Mouse (Mus musculus) left cerebral cortex, adult 11 months (tissue): Measurements from ENCODE around the gene Gm7347.
"Not testable (repeated sequence)": the region's sequence is repeated elsewhere in the genome, so short reads cannot be mapped to it uniquely, and the experiment has no call there.

Source experiments
- DNase-seq: peaks from one replicate; pipeline ENCODE4 v3.0.0; 2022; ENCODE audit warnings: low spot score

Gm7347 gene

DNA sequence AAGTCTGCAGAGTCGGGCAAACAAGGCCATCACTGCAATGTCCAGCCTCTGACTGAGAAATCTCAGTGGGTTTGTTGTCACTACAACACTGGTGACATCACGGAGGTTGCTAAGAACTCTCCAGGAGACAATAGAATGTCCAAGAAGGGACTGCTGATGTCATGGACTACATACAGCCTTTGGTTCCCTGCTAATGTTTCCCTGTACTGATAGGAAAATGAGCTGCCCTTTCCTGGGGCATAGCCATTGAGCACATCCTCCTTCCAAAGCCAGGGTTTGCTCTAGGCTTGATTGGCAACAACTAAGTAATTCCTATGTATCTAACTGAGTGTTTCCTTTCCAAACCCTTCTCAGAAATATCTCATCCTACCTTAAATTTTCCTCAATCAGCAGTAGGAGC lies at the start of gene Gm7347:
Gene Gm7347 (minus strand): TSS at position 101 of the 400 bp plus-strand sequence.
- not testable (repeated sequence) for DNase-seq

DNA sequence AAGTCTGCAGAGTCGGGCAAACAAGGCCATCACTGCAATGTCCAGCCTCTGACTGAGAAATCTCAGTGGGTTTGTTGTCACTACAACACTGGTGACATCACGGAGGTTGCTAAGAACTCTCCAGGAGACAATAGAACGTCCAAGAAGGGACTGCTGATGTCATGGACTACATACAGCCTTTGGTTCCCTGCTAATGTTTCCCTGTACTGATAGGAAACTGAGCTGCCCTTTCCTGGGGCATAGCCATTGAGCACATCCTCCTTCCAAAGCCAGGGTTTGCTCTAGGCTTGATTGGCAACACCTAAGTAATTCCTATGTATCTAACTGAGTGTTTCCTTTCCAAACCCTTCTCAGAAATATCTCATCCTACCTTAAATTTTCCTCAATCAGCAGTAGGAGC lies 46.9 kb upstream of the Gm7347 start, which contains the start of gene 5031410I06Rik:
Gene 5031410I06Rik (minus strand): TSS at position 101 of the 400 bp plus-strand sequence.
- not testable (repeated sequence) for DNase-seq

DNA sequence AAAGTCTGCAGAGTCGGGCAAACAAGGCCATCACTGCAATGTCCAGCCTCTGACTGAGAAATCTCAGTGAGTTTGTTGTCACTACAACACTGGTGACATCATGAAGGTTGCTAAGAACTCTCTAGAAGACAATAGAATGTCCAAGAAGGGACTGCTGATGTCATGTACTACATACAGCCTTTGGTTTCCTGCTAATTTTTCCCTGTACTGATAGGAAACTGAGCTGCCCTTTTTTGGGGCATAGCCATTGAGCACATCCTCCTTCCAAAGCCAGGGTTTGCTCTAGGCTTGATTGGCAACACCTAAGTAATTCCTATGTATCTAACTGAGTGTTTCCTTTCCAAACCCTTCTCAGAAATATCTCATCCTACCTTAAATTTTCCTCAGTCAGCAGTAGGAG lies 30.8 kb upstream of the Gm7347 start, which contains the start of gene Gm10471:
Gene Gm10471 (minus strand): TSS at position 101 of the 400 bp plus-strand sequence.
- not testable (repeated sequence) for DNase-seq

DNA sequence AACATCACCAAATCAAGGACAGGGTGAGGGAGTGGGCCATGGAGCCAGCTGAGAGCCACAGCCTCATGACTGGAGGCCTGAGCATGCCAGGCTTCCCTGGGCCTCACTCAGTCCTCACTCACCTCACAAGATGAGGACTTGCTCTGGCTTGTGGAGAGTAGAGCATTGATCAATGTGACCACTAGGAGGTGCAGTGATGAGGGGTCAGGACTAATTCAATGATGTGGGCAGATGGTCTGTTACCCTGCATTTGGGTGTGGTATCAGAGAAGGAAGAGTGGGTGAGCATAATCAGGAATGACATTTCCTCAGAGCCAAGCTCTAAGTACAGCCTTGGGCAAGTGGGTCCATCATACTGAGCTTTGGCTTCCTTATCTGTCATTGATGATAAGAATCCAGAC lies 20.6 kb upstream of the Gm7347 start:
- DNase-seq: not testable (repeated sequence)

DNA sequence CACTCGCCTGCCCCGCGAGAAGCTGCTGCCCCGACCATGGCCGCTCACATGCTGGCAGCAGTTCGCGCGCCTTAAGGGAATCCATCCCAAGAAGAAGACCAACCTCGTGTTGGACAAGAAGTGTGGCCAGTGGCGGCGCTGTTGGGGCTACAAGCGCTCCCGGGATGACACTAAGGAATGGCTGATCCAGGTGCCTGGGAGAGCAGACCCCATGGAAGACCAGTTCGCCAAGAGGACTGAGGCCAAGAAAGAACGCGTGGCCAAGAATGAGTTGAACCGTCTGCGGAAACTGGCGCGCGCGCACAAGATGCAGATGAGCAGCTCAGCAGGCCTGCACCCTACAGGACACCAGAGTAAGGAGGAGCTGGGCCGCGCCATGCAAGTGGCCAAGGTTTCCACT lies 12.3 kb upstream of the Gm7347 start:
- DNase-seq: no peak

DNA sequence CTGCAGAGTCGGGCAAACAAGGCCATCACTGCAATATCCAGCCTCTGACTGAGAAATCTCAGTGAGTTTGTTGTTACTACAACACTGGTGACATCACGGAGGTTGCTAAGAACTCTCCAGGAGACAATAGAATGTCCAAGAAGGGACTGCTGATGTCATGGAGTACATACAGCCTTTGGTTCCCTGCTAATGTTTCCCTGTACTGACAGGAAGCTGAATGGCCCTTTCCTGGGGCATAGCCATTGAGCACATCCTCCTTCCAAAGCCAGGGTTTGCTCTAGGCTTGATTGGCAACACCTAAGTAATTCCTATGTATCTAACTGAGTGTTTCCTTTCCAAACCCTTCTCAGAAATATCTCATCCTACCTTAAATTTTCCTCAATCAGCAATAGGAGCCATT lies 18.9 kb downstream of the Gm7347 start, which contains the start of gene Speer4a:
Gene Speer4a (minus strand): TSS at position 101 of the 400 bp plus-strand sequence.
- DNase-seq: not testable (repeated sequence)

DNA sequence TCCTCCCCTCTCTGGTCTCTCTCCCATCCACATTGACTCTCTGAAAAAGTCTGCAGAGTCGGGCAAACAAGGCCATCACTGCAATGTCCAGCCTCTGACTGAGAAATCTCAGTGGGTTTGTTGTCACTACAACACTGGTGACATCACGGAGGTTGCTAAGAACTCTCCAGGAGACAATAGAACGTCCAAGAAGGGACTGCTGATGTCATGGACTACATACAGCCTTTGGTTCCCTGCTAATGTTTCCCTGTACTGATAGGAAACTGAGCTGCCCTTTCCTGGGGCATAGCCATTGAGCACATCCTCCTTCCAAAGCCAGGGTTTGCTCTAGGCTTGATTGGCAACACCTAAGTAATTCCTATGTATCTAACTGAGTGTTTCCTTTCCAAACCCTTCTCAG lies 35.6 kb downstream of the Gm7347 start, which contains the start of gene Gm5862:
Gene Gm5862 (minus strand): TSS at position 101 of the 400 bp plus-strand sequence.
- DNase-seq: not testable (repeated sequence)

DNA sequence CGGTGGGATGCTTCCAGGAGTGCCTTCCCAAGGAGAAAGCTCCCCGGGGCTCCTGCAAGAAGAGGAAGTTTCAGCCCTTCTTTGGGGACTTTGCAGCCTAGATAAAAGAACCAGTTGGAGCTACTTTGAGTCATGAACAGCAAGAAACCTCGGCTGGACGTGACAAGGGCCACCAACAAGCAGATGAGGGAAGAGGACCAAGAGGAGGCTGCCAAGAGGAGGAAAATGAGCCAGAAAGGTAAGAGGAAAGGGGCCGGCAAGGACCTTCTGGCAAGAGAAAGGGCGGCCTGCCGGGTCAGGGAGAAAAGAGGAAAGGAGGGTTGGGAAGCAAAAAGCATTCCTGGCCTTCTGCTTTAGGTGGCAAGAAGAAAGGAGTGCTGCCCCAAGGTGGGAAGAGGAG lies 50.7 kb downstream of the Gm7347 start:
- DNase-seq: not testable (repeated sequence)

DNA sequence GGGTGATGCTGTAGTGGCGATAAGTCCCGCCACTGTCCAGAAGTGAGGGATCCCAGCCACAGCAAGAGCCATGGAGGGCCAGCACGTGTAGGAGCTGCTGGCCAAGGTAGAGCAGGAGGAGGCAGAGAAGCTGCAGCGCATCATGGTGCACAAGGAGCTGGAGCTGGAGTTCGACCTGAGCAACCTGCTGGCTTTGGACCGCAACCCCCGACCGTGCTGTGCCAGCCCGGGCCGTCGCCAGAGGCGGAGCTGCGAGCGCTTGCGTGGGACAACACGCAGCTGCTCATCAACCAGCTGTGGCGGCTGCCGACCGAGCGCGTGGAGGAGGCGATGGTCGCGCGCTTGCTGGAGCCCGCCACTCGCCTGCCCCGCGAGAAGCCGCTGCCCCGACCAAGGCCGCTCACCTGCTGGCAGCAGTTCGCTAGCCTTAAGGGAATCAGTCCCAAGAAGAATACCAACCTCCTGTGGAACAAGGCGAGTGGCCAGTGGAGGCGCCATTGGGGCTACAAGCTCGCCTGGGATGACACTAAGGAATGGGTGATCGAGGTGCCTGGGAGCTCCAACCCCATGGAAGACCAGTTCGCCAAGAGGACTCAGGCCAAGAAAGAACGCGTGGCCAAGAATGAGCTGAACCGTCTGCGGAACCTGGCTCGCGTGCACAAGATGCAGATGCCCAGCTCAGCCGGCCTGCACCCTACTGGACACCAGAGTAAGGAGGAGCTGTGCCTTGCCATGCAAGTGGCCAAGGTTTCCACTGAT lies 51.3 kb downstream of the Gm7347 start:
- DNase-seq: not testable (repeated sequence)

DNA sequence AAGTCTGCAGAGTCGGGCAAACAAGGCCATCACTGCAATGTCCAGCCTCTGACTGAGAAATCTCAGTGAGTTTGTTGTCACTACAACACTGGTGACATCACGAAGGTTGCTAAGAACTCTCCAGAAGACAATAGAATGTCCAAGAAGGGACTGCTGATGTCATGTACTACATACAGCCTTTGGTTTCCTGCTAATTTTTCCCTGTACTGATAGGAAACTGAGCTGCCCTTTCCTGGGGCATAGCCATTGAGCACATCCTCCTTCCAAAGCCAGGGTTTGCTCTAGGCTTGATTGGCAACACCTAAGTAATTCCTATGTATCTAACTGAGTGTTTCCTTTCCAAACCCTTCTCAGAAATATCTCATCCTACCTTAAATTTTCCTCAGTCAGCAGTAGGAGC lies 53.7 kb downstream of the Gm7347 start, which contains the start of gene Gm1979:
Gene Gm1979 (minus strand): TSS at position 101 of the 400 bp plus-strand sequence.
- not testable (repeated sequence) for DNase-seq
